Mouse (Mus musculus) heart, embryonic 16.5 days (tissue): ENCODE measurements around the gene Pou2af1. TPM values are rescaled to one million over a fixed set of nuclear protein-coding genes. Genes with fewer than 3 reads are reported as not detected.

Source experiments
- ATAC-seq: fragments of 200-750 bp; cut with Nextera tagmentation; replicated peaks from 2 replicates; pipeline ENCODE4 v1.8.0; 2017; ENCODE audit warnings: moderate number of reproducible peaks; ENCODE audit not compliant: insufficient read depth, low FRiP score; ENCODE audit errors: extremely low read depth
- H3K27ac ChIP-seq: fragments of 300-500 bp; sonication (generic); 2 replicates; pipeline ENCODE4 v1.5.1; 2014; ENCODE audit warnings: mild to moderate bottlenecking, low read length, control low read depth, moderate library complexity
- H3K27me3 ChIP-seq: fragments of 300-500 bp; sonication (generic); 2 replicates; pipeline ENCODE4 v1.6.1; 2014; ENCODE audit warnings: low read length, mixed read lengths; ENCODE audit not compliant: control insufficient read depth, insufficient read depth
- H3K36me3 ChIP-seq: fragments of 300-500 bp; sonication (generic); 2 replicates; pipeline ENCODE4 v1.6.1; 2014; ENCODE audit not compliant: control insufficient read depth, insufficient read depth
- H3K4me1 ChIP-seq: fragments of 300-500 bp; sonication (generic); 2 replicates; pipeline ENCODE4 v1.6.1; 2014; ENCODE audit warnings: low read length, mixed read lengths; ENCODE audit not compliant: control insufficient read depth, insufficient read depth
- H3K4me2 ChIP-seq: fragments of 300-500 bp; sonication (generic); 2 replicates; pipeline ENCODE4 v1.6.1; 2014; ENCODE audit warnings: low read depth, mild to moderate bottlenecking, control low read depth, low read length
- H3K4me3 ChIP-seq: fragments of 300-500 bp; sonication (generic); 2 replicates; pipeline ENCODE4 v1.5.1; 2014; ENCODE audit warnings: mild to moderate bottlenecking, control low read depth, low read length
- H3K9ac ChIP-seq: fragments of 300-500 bp; sonication (generic); 2 replicates; pipeline ENCODE4 v1.6.1; 2014; ENCODE audit warnings: low read length, control low read depth
- H3K9me3 ChIP-seq: fragments of 300-500 bp; sonication (generic); replicated peaks from 2 replicates; pipeline ENCODE4 v1.6.1; 2016; ENCODE audit warnings: low read length; ENCODE audit not compliant: control insufficient read depth
- WGBS: fragments of 180-500 bp; shearing (Covaris S2); extraction: QIAGEN DNeasy Blood & Tissue Kit; methylation state at CpG from one replicate; pipeline ENCODE4 v1.1.7; 2014; 5-methylcytosine and 5-hydroxymethylcytosine counted together
- polyA plus RNA-seq: library from polyadenylated mRNA; unstranded; fragments of >200 nt; fragmentation: Nextera tagmentation; extraction: Ambion mirVana; gene quantifications from 2 replicates; pipeline ENCODE4 v1.2.1, GENCODE M21; 2015

Pou2af1 gene
- 0.31 and 0.92 TPM in 2 replicates for polyA plus RNA-seq

DNA sequence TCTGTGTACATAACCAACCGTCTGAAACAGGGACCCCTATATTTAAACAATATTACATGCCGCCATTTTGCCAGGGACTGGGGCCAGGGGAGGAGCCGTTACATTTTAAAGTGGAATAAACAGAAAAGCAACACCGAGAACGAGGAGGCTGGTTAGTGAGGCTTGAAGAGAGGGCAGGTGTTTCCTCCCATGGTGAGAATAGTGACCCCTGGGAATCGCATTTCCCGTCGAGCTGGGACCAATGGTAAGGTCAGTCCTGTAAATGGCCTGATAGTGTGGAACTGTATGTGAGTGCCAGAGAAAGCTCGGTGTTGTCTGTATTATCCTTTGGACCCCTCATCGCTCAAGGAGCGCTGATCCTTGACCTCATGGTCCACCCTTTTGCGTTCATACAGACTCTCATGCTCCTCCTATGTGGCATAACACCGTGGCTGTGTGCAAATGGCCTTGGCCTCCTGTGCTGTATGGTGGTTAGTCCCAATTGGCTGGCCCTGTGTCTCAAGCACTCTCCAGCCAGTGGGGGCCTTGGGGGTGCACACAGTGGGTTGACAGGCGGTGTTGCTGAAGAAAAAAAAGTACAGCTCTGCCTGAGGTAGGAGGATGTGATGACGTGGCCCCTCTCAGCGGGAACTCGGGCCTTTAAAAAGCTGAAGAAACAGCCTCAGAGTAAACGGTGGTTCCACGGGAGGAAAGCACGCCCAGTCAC is at the start of gene Pou2af1:
Gene Pou2af1, plus strand, starts transcription at position 686 of the 706 bp plus-strand sequence.
- H3K9me3 ChIP-seq, result no peaks in the 10 kb centered on the region
- no peaks in the 10 kb centered on the region for H3K27me3 ChIP-seq
- no peak within 1 kb of the TSS for H3K4me3 ChIP-seq
- no peak within 1 kb of the TSS for H3K4me2 ChIP-seq
- no peaks in the 10 kb centered on the region for H3K4me1 ChIP-seq
- 73% methylated on average over 20 of the region's 20 CpGs for WGBS
- H3K27ac ChIP-seq, result no peak within 1 kb of the TSS
- ATAC-seq, result 0 out of 2 replicates have a peak, but pooled peaks have one; percentile 18
- no peak within 1 kb of the TSS for H3K9ac ChIP-seq
- no peaks in the 10 kb centered on the region for H3K36me3 ChIP-seq

DNA sequence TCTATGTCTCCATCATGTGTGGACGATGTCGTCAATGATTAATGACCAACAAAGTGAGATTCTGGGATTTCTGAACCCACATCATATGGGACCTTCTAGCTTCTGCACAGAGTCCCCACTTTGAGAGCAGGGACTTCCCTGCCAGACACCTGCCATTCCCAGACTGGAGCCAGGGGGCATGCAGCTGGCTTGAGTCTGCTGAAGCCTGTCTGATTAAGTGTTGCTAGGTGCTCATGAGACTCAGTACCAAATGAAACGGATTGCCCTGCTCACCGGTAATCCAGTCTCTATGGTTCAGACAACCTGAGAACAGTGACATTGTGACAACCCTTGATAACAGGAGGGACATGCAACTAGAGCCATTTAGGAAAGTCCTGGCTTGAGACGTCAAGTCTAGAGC is 49.5 kb upstream of the Pou2af1 start:
- peaks cover 4% of the 10 kb centered on the region for H3K4me1 ChIP-seq
- no peak overlapping the region for H3K4me2 ChIP-seq
- no peak overlapping the region for H3K4me3 ChIP-seq
- H3K27ac ChIP-seq, result no peak overlapping the region
- no peak for ATAC-seq
- no peak overlapping the region for H3K9ac ChIP-seq
- H3K9me3 ChIP-seq, result no peaks in the 10 kb centered on the region
- H3K36me3 ChIP-seq, result no peaks in the 10 kb centered on the region
- H3K27me3 ChIP-seq, result peaks cover 16% of the 10 kb centered on the region
- WGBS, result 66% methylated on average over 5 of the region's 5 CpGs

DNA sequence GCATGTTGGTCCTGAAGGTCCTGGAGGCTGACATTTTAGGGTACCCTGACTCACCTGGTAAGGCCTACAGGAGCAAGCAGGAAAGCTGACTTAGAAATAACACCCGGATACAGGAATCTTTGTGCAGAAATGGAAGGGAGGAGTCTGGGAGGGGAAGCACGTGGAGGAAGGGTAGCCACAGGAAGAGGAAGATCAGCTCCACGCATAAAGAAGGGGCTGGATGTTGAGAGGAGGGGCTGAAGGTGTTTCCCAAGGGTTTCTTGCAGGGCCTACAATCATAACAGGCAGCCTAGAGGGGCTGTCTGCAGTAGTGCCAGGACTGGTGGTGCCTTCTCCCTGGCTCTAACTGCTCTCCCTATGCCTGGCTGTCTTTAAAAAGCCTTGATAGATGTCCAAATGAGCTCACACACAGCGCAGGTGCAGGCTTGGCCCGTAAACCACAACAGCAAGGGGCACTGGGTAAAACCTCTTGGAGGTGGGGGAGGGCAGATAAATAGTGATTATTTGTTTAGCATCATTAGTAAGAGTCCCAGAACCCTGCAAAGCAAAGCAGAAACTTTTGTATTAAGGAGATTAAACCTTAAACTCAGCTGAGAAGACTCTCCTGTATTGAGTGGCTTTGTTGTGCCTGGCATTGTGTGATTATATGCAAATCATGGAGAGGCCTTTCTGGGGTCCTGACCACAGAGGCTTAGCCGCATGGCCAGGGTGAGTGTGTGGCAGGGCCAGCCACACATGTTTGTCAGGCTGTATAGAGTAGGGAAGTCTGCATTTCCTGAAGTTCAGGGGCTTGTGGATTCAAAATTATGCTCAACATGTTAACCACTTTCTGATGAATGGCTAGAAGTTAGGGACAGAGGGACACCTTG is 48.0 kb upstream of the Pou2af1 start, which contains the start of gene Gm32742:
Gene Gm32742, minus strand, starts transcription at position 206 of the 869 bp plus-strand sequence.
- Histone ChIP-seq H3K4me2 (no peak within 1 kb of the TSS), H3K9me3 (no peaks in the 10 kb centered on the region), H3K27ac (0 out of 2 replicates have a peak within 1 kb of the TSS, but pooled peaks have one; percentile 16), H3K4me1 (peaks cover 4% of the 10 kb centered on the region), H3K9ac (no peak within 1 kb of the TSS), H3K36me3 (no peaks in the 10 kb centered on the region), H3K4me3 (no peak within 1 kb of the TSS), H3K27me3 (peaks cover 8% of the 10 kb centered on the region; the same call in 1 of the 2 replicates)
- ATAC-seq, result no peak
- WGBS, result 47% methylated on average over 6 of the region's 6 CpGs

DNA sequence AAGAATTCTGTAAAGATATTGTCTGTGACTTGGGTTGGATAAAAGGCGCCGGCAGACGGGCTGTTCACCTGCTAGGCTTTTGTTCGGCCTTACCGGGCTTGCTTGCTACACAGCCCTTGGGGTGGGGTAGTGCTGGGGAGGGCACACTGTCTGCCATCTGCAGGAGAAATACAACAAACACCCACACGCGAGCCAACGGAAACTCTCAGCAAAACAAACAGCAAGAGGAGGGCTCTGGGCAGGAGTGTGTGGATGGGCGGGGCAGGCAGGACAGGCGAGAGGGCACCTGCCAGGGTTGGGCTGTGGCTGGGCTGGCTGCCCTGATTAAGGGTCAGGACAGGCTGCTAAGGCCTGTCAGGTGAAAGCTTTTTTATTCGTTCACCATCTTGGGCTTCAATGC is 45.6 kb upstream of the Pou2af1 start:
- H3K4me1 ChIP-seq, result peaks cover 4% of the 10 kb centered on the region
- H3K27me3 ChIP-seq, result no peaks in the 10 kb centered on the region
- H3K9me3 ChIP-seq, result no peaks in the 10 kb centered on the region
- no peak overlapping the region for H3K4me2 ChIP-seq
- ATAC-seq, result no peak
- no peak overlapping the region for H3K4me3 ChIP-seq
- no peaks in the 10 kb centered on the region for H3K36me3 ChIP-seq
- WGBS, result 64% methylated on average over 11 of the region's 11 CpGs
- no peak overlapping the region for H3K27ac ChIP-seq
- H3K9ac ChIP-seq, result no peak overlapping the region

DNA sequence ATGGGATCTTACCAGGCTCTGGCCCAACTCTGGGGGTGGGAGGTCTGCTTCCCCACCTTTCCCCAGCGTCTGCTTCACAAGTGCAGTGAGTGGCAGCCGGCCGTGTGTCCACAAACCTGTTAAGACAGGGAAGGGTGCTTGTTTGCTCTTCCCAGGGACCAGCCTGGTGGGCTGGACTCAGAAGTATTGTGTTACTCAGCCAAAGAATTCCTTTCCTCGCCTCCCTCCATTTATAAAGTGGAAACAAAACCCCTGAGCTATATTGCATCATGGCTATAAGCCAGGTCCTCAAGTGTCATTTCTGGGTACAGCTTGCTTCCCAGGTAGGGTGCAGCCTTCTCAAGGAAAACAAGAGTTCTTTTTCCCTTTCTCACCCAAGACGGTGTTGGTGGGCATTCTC is 44.8 kb upstream of the Pou2af1 start:
- Histone ChIP-seq H3K4me1 (peaks cover 4% of the 10 kb centered on the region), H3K36me3 (no peaks in the 10 kb centered on the region), H3K9me3 (no peaks in the 10 kb centered on the region), H3K27me3 (no peaks in the 10 kb centered on the region), H3K27ac (no peak overlapping the region), H3K9ac (no peak overlapping the region), H3K4me3 (no peak overlapping the region), H3K4me2 (no peak overlapping the region)
- ATAC-seq, result no peak
- 52% methylated on average over 5 of the region's 5 CpGs for WGBS

DNA sequence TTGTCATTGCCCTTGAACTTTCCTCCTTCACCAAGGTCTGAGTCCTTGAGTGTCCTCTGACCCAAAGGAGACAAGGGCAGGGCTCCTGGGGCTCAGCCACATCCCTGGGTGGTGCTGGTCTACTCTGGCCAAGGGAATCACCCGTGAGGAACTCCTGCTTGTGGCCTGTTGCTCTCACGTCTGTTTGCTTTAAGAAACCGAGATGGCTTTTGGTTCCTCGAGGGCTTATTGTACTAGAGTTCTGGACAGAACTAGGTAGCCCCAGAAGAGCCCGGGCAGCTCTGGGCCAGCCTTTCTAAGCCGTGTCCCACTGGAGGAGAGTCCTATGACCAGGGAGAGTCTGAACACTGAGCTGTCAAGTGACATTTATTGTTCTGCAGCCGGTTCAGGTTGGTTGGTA is 44.4 kb upstream of the Pou2af1 start:
- no peak overlapping the region for H3K4me3 ChIP-seq
- H3K27ac ChIP-seq, result no peak overlapping the region

DNA sequence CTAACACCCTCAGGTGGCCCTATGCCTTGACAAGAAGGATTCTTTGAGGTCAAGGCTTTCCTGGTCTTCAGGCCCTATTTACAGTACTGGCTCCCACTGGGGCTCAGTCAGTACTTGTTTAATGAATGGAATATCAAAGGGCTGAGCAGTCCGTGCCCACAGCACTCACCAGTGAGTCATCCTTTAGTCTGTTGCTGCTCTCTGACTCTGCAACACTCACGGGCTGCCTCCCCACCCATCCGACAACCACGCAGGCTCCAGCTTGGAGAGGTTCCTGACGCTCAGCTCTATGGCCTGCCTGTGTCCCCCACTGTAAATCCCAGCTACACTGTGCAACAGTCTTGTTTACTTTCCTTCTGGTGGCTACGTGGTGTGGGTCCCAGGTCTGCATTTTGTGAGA is 43.2 kb upstream of the Pou2af1 start:
- H3K4me1 ChIP-seq, result peaks cover 5% of the 10 kb centered on the region
- no peak overlapping the region for H3K4me3 ChIP-seq
- no peaks in the 10 kb centered on the region for H3K36me3 ChIP-seq
- ATAC-seq, result no peak
- no peak overlapping the region for H3K9ac ChIP-seq
- H3K27me3 ChIP-seq, result no peaks in the 10 kb centered on the region
- H3K9me3 ChIP-seq, result no peaks in the 10 kb centered on the region
- H3K4me2 ChIP-seq, result no peak overlapping the region
- H3K27ac ChIP-seq, result no peak overlapping the region
- 59% methylated on average over 6 of the region's 6 CpGs for whole genome bisulfite sequencing

More for the DNA sequence above, 44.4 kb upstream of the Pou2af1 start:
- no peaks in the 10 kb centered on the region for H3K36me3 ChIP-seq
- ATAC-seq, result no peak
- no peaks in the 10 kb centered on the region for H3K9me3 ChIP-seq
- no peak overlapping the region for H3K4me2 ChIP-seq
- no peak overlapping the region for H3K9ac ChIP-seq
- no peaks in the 10 kb centered on the region for H3K27me3 ChIP-seq
- peaks cover 4% of the 10 kb centered on the region for H3K4me1 ChIP-seq
- 71% methylated on average over 7 of the region's 7 CpGs for WGBS

DNA sequence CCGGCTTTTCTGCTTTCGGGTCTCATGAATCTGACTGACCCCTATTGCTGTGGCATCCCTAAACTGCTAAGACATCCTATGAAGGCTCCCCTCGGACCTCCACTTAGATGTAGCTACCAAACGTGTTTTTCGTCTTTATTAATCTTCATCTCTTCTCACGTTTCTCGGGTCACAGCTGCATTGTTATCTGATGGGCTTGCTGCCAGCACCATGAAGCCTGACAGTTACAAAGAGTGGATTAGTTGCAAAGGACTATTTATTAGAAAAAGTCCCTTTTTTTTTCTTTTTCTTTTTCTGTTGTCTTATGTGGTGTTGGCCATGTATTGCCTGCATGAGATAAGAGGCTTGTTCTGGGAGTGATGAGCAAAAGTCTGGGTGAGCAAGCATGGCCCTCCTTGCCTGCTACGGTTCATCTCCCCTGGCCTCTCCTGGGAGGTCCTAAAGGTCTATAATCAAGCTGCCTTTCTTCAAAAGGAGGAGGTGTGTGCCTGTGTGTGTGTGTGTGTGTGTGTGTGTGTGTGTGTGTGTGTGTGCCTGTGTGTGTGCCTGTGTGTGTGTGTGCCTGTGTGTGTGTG is 38.5 kb upstream of the Pou2af1 start:
- WGBS, result 27% methylated on average over 8 of the region's 8 CpGs
- ATAC-seq, result no peak
- Histone ChIP-seq H3K9ac (no peak overlapping the region), H3K4me2 (no peak overlapping the region), H3K9me3 (no peaks in the 10 kb centered on the region), H3K27ac (no peak overlapping the region), H3K4me3 (no peak overlapping the region), H3K27me3 (no peaks in the 10 kb centered on the region), H3K36me3 (no peaks in the 10 kb centered on the region), H3K4me1 (peaks cover 2% of the 10 kb centered on the region; the same call in 1 of the 2 replicates)
